Comparison of ENCODE assay signal across 9 mouse cellular contexts in the genomic region with DNA sequence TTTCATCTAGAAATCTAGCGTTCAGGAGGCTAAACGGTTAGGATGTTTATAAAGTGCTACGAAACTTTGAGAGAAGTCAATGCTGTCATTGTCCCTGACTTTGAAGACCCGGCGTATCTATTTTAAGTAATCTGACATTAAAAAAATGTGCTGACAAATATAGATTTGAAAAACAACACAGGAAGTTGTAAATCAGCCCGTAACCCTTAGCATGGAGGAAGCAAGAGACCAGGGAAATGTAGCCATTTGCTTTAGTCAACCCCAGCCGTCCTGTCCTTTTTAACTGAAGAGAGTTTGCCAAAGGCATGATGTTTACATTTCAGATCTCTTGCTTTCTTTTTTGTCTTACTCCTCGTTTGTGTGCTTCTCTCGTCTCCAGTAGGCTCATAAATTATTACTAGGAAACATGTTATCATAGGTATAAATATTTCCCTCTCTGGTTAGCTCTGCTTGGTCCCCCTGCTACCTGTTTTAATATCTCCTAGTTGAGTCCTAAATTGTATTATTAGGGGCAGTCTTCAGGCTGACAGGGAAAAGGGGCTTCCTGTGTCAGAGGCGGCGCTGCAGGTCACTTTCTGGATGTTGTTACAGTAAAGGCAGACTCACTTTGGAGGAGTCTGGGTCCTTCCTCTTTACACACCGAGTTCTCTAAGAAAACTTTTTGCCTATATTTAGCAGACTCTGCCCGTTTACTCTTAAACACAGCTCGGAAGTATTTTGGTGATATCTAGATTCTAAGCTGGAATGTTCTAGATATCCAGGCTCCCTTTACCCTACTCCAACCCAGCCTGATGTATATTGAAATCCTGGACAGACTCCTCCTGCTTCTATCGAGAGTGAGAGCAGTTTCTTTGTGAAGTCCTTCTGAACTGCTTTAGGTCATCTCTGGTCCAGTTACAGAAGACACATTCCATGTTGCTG.
DNase-seq lines count a peak whose midpoint lies in the region; ATAC-seq and TF ChIP-seq lines count a peak whose summit lies in the region.
"Had no signal": no experiment of that assay in that cellular context is flagged by ENCODE, and none has a peak within 500 bp of the region (broad histone marks: within the 10 kb centered on the region; RNA-seq: fewer than 3 reads in every experiment).

No protein-coding gene starts in this region.

- no peak overlapping the region for H3K9ac ChIP-seq in liver, embryonic 11.5 days (ENCODE audit: low read depth, low read length)

- peak overlapping the region; percentile 78 for H3K27ac ChIP-seq in liver, embryonic 11.5 days (ENCODE audit: low read depth, low read length)

- intact Hi-C loops in heart, postnatal 36 days (cut with DNase I): no loop called here

- no peaks in the 10 kb centered on the region for H3K27me3 ChIP-seq in liver, embryonic 11.5 days (replicated peaks; ENCODE audit: control insufficient read depth, insufficient read depth, low read length)
- no peaks in the 10 kb centered on the region for H3K27me3 ChIP-seq in splenic B cell, adult 2 months (ENCODE audit: control insufficient read depth, insufficient read depth, low read length, poor library complexity, severe bottlenecking)
- H3K27me3 ChIP-seq: Patski had no signal

- no peaks in the 10 kb centered on the region for H3K9me3 ChIP-seq in liver, embryonic 11.5 days (ENCODE audit: control insufficient read depth, low read length)

- H3K4me1 ChIP-seq in lung, adult 2 months (ENCODE audit: control insufficient read depth, insufficient read depth, low read length): peaks cover 10% of the 10 kb centered on the region
- H3K4me1 ChIP-seq in liver, embryonic 11.5 days (replicated peaks; ENCODE audit: control insufficient read depth, insufficient read depth, low read length): peaks cover 5% of the 10 kb centered on the region

- H3K36me3 ChIP-seq in liver, embryonic 11.5 days (ENCODE audit: control insufficient read depth, insufficient read depth, low read length): no peaks in the 10 kb centered on the region
- H3K36me3 ChIP-seq in splenic B cell, adult 2 months (ENCODE audit: control insufficient read depth, insufficient read depth, low read length, poor library complexity, severe bottlenecking): no peaks in the 10 kb centered on the region

- H3K4me2 ChIP-seq in liver, embryonic 11.5 days: peak overlapping the region; percentile 18; the same call in 1 of the 2 replicates

- WGBS in lung, adult 2 months: 10% methylated on average over 15 of the region's 15 CpGs
- 38% methylated on average over 15 of the region's 15 CpGs for WGBS in liver, embryonic 11.5 days

- no peak for TF ChIP-seq CTCF in lung, adult 2 months (IDR thresholded peaks at IDR 0.05; ENCODE audit: insufficient read depth, low read length)

- peak; percentile 53; the same call in 1 of the 2 replicates for ATAC-seq in liver, embryonic 11.5 days (replicated peaks; ENCODE audit: low FRiP score)
- ATAC-seq: Patski had no signal

- no peak for TF ChIP-seq POLR2A in lung, adult 2 months (IDR thresholded peaks at IDR 0.05; ENCODE audit: borderline replicate concordance, extremely low read depth, low read depth, low read length)

- H3K4me3 ChIP-seq in lung, adult 2 months (replicated peaks; ENCODE audit: extremely low read depth, low read depth, low read length): peak overlapping the region; percentile 23
- H3K4me3 ChIP-seq in liver, embryonic 11.5 days (ENCODE audit: low read depth, low read length): no peak overlapping the region

- DNase-seq in lung, adult 2 months: peak; percentile 16
- no peak for DNase-seq in lung, postnatal 25 days (ENCODE audit: low spot score)
- peak; percentile 7 to 14 for DNase-seq in heart, postnatal 36 days
- no peak for DNase-seq in liver, embryonic 11.5 days (ENCODE audit: low spot score)
- peak; percentile 53 for DNase-seq in splenic B cell, adult 2 months (ENCODE audit: low read depth, low spot score)
- DNase-seq in right cerebral cortex, adult 18-20 months: no peak
- DNase-seq in cerebellum, postnatal 36 days: no peak
- DNase-seq in gastrocnemius, postnatal 10 days: no peak

Comparison
In these comparisons a context has a peak if more than half of its experiments do, and no peak if none do; other contexts are left out.
1. DNase-seq: peak in lung, adult 2 months (single experiment), heart, postnatal 36 days (2 of 2) and splenic B cell, adult 2 months (single experiment); none in lung, postnatal 25 days (single experiment), liver, embryonic 11.5 days (single experiment), right cerebral cortex, adult 18-20 months (single experiment), cerebellum, postnatal 36 days (0 of 2) and gastrocnemius, postnatal 10 days (single experiment).